Mouse (Mus musculus): Measurements from ENCODE around the gene Tbcel.

- TF ChIP-seq CTCF (conservative IDR thresholded peaks at IDR 0.05; ENCODE audit: low read length): no peak
- no peak for TF ChIP-seq POU5F1 (IDR thresholded peaks at IDR 0.05; ENCODE audit: borderline replicate concordance, low read length)
- TF ChIP-seq NANOG (IDR thresholded peaks at IDR 0.05; ENCODE audit: borderline replicate concordance, low read length): no peak
Observed at GRCm38 (mm10) chr9:42484667-42485066, 22.9 kb downstream of the Tbcel start.
